Mouse (Mus musculus): Measurements from ENCODE around the gene Birc7. TPM values are rescaled to one million over a fixed set of nuclear protein-coding genes. Genes with fewer than 3 reads are reported as not detected.

Birc7 gene
- polyA plus RNA-seq (2012; rRNA removed) = 0.23 and 0.32 TPM in 2 replicates

DNA sequence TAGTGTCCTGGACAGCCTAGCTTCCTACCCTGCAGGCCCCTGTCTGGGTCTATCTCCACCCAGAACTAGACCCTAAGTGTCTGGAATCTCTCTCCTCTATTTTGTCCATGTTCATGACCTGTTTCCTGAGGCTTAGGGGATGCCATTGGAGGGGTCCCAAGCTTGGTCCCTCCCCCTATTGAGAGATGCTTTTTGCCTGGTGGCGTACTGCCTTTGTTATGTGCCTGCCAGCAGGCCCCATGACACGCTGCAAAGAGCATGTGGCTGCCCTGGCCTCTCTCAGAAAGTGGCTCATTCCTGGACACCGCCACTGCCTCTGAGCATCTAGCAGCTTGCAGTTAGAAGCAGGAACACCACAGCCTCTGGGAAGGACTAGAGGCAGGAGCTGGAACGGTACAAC is at the start of gene Birc7:
Gene Birc7, plus strand, starts transcription at position 301 of the 400 bp plus-strand sequence.
- TF ChIP-seq POLR2A (IDR thresholded peaks at IDR 0.05; ENCODE audit: extremely low read depth, insufficient read depth, low read length) (no peak), CTCF (IDR thresholded peaks at IDR 0.05; ENCODE audit: extremely low read depth, insufficient read depth, low read length) (no peak)
- H3K4me1 ChIP-seq (ENCODE audit: control insufficient read depth, insufficient read depth, low read length) = no peaks in the 10 kb centered on the region
- no peak within 1 kb of the TSS for H3K27ac ChIP-seq (ENCODE audit: insufficient read depth, low read length)
- H3K4me3 ChIP-seq (ENCODE audit: insufficient read depth, low read length) = no peak within 1 kb of the TSS

DNA sequence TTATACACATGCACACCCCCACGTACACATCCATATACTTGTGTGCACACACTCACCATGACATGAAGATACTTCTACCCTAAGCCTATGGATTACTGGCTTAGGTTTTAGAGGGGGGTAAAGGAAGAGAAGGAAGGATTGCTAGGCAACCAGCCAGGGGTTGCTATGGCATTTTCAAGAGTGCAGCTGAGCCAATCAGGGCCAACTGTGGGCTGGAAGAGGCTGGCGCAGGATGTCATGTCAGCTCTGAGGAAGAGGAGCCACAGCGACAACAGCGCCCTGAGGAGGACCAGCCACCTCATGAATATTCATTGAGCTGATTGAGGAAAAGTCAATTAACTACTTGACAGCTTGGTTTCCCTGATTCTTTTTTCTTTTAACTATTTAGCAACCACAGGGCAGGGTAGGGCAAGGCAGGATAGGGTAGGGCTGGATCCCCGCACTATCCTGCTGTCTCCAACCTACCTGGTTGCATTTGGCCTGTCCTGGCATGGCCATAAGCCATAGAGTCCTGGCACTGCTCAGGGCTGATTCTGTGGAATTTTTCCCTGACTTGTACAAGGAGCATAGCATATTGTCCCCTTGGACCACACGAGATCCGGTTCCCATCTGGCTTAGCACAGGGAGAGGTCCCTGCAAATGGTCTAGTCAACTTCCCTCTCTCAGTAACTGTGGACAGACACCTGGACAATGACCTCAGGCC is 49.3 kb upstream of the Birc7 start:
- peaks cover 4% of the 10 kb centered on the region for H3K4me1 ChIP-seq (ENCODE audit: control insufficient read depth, insufficient read depth, low read length)
- no peak overlapping the region for H3K4me3 ChIP-seq (ENCODE audit: insufficient read depth, low read length)
- 0 out of 2 replicates have a peak overlapping the region, but pooled peaks have one; percentile 17 for H3K27ac ChIP-seq (ENCODE audit: insufficient read depth, low read length)
- TF ChIP-seq CTCF (IDR thresholded peaks at IDR 0.05; ENCODE audit: extremely low read depth, insufficient read depth, low read length) (no peak), POLR2A (IDR thresholded peaks at IDR 0.05; ENCODE audit: extremely low read depth, insufficient read depth, low read length) (peak; percentile 36; the same call in 1 of the 2 replicates)

DNA sequence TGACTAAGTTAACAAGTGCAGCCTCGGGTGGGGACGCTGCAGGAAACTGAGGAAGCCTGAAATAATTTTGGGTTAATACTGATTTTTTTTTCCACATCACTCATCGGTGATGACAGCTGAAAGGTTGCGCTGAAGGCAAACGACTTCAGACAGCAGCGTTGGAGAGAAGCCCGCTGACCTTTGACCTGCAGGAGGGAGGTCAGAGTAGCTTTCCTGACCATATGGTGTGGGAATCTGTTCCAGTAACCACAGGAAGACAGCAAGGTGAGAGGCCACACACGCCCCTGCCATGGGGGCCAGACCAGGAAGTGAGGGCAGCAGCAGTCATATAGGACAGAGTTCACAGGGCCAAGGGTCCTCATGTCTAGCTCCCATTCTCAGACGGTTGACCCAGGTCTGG is 47.5 kb upstream of the Birc7 start:
- H3K4me3 ChIP-seq (ENCODE audit: insufficient read depth, low read length) = no peak overlapping the region
- H3K4me1 ChIP-seq (ENCODE audit: control insufficient read depth, insufficient read depth, low read length) = peaks cover 4% of the 10 kb centered on the region
- H3K27ac ChIP-seq (ENCODE audit: insufficient read depth, low read length) = no peak overlapping the region
- no peak for TF ChIP-seq POLR2A (IDR thresholded peaks at IDR 0.05; ENCODE audit: extremely low read depth, insufficient read depth, low read length)
- TF ChIP-seq CTCF (IDR thresholded peaks at IDR 0.05; ENCODE audit: extremely low read depth, insufficient read depth, low read length) = no peak

DNA sequence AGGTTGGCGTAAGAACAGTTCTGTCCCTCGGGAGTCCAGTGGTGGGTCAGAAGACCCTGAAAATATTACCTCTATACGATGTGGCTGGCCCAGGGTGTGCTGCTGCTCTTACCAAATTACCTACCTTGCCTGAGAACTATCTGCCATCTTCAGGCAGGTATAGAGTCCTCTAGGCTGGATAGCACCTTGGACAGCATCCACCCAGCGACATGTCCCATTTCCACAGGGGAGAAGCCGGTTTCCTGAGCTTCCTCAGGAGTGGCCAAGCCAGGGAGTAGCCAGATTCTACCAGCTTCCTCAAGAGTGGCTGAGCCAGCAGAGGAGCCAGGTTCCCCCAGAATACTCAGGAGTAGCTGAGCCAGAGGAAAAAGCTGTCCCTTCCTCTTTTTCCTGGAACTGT is 43.6 kb upstream of the Birc7 start:
- no peak overlapping the region for H3K4me3 ChIP-seq (ENCODE audit: insufficient read depth, low read length)
- peaks cover 1% of the 10 kb centered on the region; the same call in 1 of the 2 replicates for H3K4me1 ChIP-seq (ENCODE audit: control insufficient read depth, insufficient read depth, low read length)
- no peak for TF ChIP-seq POLR2A (IDR thresholded peaks at IDR 0.05; ENCODE audit: extremely low read depth, insufficient read depth, low read length)
- TF ChIP-seq CTCF (IDR thresholded peaks at IDR 0.05; ENCODE audit: extremely low read depth, insufficient read depth, low read length) = no peak
- H3K27ac ChIP-seq (ENCODE audit: insufficient read depth, low read length) = no peak overlapping the region

DNA sequence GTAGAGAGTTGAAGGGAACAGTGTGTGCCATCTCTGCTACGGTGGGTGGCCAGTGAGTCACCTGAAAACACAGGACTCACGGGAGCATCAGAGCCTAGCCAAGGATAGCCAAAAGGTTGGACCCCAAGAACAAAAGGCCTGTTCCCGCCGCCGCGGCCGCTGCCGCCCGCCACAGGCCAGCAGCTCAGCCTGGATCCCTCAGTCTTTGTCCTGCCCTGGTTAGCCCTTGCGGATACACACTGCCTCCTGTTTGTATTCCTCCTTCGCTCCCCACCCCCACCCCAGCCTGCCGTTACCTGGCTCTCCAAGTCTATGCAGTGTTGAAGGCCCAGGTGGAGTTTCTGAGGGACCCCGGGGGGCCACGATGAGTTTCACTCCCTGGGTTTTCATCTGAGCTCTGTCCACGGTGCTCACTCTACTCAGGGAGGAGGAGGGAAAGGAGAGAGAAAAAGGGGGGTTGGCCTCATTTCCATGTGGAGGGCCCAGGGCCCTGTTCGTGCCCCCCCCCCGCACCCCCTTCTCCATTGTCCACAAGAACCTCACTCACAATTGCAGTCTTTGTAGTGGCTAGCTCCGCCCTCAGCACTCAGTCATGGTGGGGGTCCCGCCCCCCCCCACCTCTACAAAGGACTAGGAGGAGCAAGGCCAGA is 39.4 kb upstream of the Birc7 start:
- TF ChIP-seq POLR2A (IDR thresholded peaks at IDR 0.05; ENCODE audit: extremely low read depth, insufficient read depth, low read length) = no peak
- no peak for TF ChIP-seq CTCF (IDR thresholded peaks at IDR 0.05; ENCODE audit: extremely low read depth, insufficient read depth, low read length)
- Histone ChIP-seq H3K4me1 (ENCODE audit: control insufficient read depth, insufficient read depth, low read length) (peaks cover 1% of the 10 kb centered on the region; the same call in 1 of the 2 replicates), H3K27ac (ENCODE audit: insufficient read depth, low read length) (no peak overlapping the region), H3K4me3 (ENCODE audit: insufficient read depth, low read length) (no peak overlapping the region)

DNA sequence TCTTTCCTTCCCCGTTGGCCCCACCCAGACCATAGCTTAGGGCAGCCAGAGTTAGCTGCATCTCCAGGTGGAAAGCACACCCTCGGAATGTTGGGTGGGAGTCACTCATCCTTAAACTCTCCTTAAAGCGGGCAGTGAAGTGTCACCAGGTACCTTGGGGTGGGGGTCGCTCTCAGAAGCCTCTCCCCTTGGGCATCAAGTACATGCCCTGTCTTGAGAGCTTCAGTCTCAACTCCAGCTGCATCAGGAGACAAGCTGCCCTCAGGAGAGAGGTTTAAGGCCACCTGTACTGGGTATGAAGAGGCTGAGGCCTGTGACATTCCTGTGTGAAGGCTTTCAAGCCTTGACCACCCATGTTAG is 38.9 kb upstream of the Birc7 start:
- Histone ChIP-seq H3K4me3 (ENCODE audit: insufficient read depth, low read length) (peak overlapping the region; percentile 78; the same call in 1 of the 2 replicates), H3K27ac (ENCODE audit: insufficient read depth, low read length) (0 out of 2 replicates have a peak overlapping the region, but pooled peaks have one; percentile 11), H3K4me1 (ENCODE audit: control insufficient read depth, insufficient read depth, low read length) (peaks cover 1% of the 10 kb centered on the region; the same call in 1 of the 2 replicates)
- TF ChIP-seq CTCF (IDR thresholded peaks at IDR 0.05; ENCODE audit: extremely low read depth, insufficient read depth, low read length) (no peak), POLR2A (IDR thresholded peaks at IDR 0.05; ENCODE audit: extremely low read depth, insufficient read depth, low read length) (no peak)

DNA sequence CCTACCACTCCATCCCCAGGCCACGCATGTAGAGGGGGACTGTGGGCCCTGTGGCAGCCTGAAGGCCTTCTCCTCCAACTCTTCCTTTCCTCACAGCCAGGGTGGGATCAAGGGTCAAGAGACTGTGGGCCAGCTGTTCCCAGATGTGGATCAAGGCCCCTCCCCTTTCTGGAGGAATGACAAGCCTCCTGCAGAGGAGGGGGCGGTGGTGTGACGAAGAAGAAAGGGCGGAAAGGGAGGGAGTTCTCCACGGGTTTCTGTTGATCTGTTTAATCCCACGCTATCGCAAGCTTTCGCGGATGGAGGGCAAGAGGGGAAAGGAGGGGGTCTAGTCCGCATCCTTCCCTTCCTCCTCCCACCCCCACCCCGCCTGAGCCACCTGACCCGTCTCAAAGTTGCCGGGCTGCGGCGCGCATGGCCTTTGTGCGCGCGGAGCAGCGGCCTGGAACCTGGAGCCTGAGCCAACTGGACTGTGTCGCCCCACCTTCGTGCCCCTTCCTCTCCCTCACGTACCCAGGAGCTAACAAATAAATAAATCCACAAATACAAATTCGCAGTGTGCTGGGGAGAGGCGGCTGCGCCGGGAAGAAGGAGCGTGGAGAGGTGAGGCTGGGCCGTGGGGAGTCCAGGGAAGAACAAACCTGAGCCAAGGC is 38.3 kb upstream of the Birc7 start:
- peak overlapping the region; percentile 78 for H3K4me3 ChIP-seq (ENCODE audit: insufficient read depth, low read length)
- TF ChIP-seq POLR2A (IDR thresholded peaks at IDR 0.05; ENCODE audit: extremely low read depth, insufficient read depth, low read length) (no peak), CTCF (IDR thresholded peaks at IDR 0.05; ENCODE audit: extremely low read depth, insufficient read depth, low read length) (no peak)
- peaks cover 3% of the 10 kb centered on the region for H3K4me1 ChIP-seq (ENCODE audit: control insufficient read depth, insufficient read depth, low read length)
- H3K27ac ChIP-seq (ENCODE audit: insufficient read depth, low read length) = peak overlapping the region; percentile 95

DNA sequence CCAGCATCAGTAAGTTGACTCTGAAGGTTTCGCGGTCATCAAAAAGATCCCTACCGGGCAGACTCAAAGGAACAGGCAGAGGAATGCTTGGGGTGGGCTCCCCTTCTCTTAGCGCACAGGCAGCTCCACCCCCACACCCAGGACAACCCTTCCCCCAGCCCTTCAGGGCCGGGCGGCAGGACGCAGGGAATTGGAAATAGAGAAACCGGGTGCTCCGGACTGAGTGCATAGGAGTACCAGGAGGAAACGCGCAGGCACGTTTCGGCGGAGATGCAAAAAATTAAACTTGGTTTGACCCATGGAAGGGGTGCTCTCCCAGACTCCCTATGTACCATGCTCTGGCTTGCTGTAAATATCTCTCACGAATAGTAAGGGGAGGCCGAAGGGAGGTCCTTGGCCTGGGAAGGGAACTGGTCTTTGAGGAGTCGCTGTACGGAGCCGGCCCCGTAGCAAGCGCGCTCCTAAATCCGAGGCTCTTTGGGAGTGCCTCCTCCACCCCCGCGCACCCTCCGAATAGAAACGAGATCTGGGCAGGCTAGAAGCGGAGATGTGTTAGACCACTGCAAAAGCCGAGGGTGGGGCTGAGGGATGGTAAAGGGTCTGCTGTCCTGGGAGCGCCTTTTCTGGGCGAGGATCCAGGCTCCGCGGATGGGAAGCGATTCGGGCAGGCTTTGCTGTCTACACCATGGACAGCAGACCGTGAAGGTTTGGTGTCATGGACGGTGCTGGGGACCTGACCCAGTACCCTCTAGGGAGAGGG is 37.6 kb upstream of the Birc7 start:
- TF ChIP-seq CTCF (IDR thresholded peaks at IDR 0.05; ENCODE audit: extremely low read depth, insufficient read depth, low read length) (no peak), POLR2A (IDR thresholded peaks at IDR 0.05; ENCODE audit: extremely low read depth, insufficient read depth, low read length) (peak; percentile 51; the same call in 1 of the 2 replicates)
- peak overlapping the region; percentile 78 for H3K4me3 ChIP-seq (ENCODE audit: insufficient read depth, low read length)
- H3K27ac ChIP-seq (ENCODE audit: insufficient read depth, low read length) = peak overlapping the region; percentile 95
- peaks cover 4% of the 10 kb centered on the region for H3K4me1 ChIP-seq (ENCODE audit: control insufficient read depth, insufficient read depth, low read length)

DNA sequence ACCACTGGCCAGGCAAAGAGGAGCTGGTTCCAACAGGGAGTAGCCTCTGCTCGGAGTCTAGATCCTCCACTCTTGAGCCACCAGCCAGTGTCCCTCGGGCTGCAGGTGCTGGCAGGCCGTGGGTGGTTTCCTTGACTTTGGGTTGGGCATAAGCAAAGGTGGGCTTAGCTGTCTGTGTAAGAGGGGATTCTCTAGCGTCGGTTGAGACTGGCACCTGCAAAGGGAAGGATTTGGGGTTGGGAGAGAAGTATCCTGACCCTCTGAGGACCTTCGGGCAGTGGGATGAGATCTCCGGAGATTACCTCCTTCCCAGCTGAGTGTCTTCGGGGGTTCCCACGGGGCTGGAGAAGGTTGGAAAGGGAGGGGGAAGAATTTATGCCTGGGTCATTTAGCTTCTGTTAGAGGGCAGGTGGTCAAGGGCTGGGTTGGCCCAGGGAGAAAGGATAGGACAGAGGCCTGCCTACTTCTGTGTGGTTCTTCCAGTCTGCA is 36.9 kb upstream of the Birc7 start:
- H3K27ac ChIP-seq (ENCODE audit: insufficient read depth, low read length) = peak overlapping the region; percentile 95
- H3K4me1 ChIP-seq (ENCODE audit: control insufficient read depth, insufficient read depth, low read length) = peaks cover 4% of the 10 kb centered on the region
- TF ChIP-seq POLR2A (IDR thresholded peaks at IDR 0.05; ENCODE audit: extremely low read depth, insufficient read depth, low read length) (no peak), CTCF (IDR thresholded peaks at IDR 0.05; ENCODE audit: extremely low read depth, insufficient read depth, low read length) (no peak)
- H3K4me3 ChIP-seq (ENCODE audit: insufficient read depth, low read length) = peak overlapping the region; percentile 78
